Mouse (Mus musculus) heart, adult 2 months (tissue): ENCODE measurements at regions not wholly inside any gene's neighbourhood (a gene's known extent, or its start where the extent isn't known, plus 50 kb on each side); places are given as distances from the start of the nearest gene placed in this dataset.

ENCODE experiments used
- DNase-seq, 2 experiments: peaks; one replicate each; pipeline ENCODE4 v3.0.0; 2021
- H3K27ac ChIP-seq: fragments of 200-600 bp; 2 replicates; pipeline ENCODE4 v1.8.1; 2022
- H3K27me3 ChIP-seq: fragments of 200-500 bp; 2 replicates; pipeline ENCODE4 v1.6.1; 2012; ENCODE audit warnings: mild to moderate bottlenecking, low read length, inconsistent platforms, mixed read lengths; ENCODE audit not compliant: control insufficient read depth, insufficient read depth
- H3K36me3 ChIP-seq: fragments of 200-500 bp; 2 replicates; pipeline ENCODE4 v1.6.1; 2012; ENCODE audit warnings: low read length, inconsistent platforms; ENCODE audit not compliant: control insufficient read depth, insufficient read depth
- H3K4me1 ChIP-seq: fragments of 200-500 bp; 2 replicates; pipeline ENCODE4 v1.6.1; 2011; ENCODE audit warnings: low read length; ENCODE audit not compliant: control insufficient read depth, insufficient read depth
- H3K4me3 ChIP-seq: fragments of 200-600 bp; 2 replicates; pipeline ENCODE4 v1.8.1; 2022
- H3K79me2 ChIP-seq: fragments of 200-500 bp; replicated peaks from 2 replicates; pipeline ENCODE4 v1.6.1; 2012; ENCODE audit warnings: mild to moderate bottlenecking, inconsistent platforms, low read length, moderate library complexity, mixed read lengths; ENCODE audit not compliant: control insufficient read depth, insufficient read depth
- H3K9ac ChIP-seq: fragments of 200-500 bp; 2 replicates; pipeline ENCODE4 v1.6.1; 2012; ENCODE audit warnings: low read depth, mild to moderate bottlenecking, control low read depth, inconsistent platforms, low read length, mixed read lengths
- CTCF ChIP-seq: fragments of 200-600 bp; IDR thresholded peaks from 2 replicates; pipeline ENCODE4 v1.8.1; 2022; ENCODE audit warnings: antibody characterized with exemption, mild to moderate bottlenecking, moderate library complexity
- EP300 ChIP-seq: fragments of 200-500 bp; IDR thresholded peaks from 2 replicates; pipeline ENCODE4 v1.6.1; 2011; ENCODE audit warnings: low read depth, low read length, control low read depth; ENCODE audit not compliant: insufficient read depth
- POLR2A ChIP-seq: fragments of 200-500 bp; IDR thresholded peaks from 2 replicates; pipeline ENCODE4 v1.6.1; 2011; ENCODE audit warnings: mild to moderate bottlenecking, low read depth, low read length, control low read depth; ENCODE audit not compliant: insufficient read depth
- WGBS: fragments of 180-500 bp; shearing (Covaris S2); methylation state at CpG from one replicate; pipeline ENCODE4 v1.1.7; 2018; 5-methylcytosine and 5-hydroxymethylcytosine counted together
- intact Hi-C: fragments of 180-260 bp; cut with DNase I; formaldehyde crosslinking; loops from one replicate; pipeline ENCODE4 v1.15.1; 2025

- TF ChIP-seq CTCF (no peak), EP300 (no peak), POLR2A (no peak)
- H3K9ac ChIP-seq, result no peak overlapping the region
- no peak overlapping the region for H3K27ac ChIP-seq
- H3K4me1 ChIP-seq, result no peaks in the 10 kb centered on the region
- DNase-seq, result no peak
- no peaks in the 10 kb centered on the region for H3K79me2 ChIP-seq
- H3K36me3 ChIP-seq, result no peaks in the 10 kb centered on the region
- intact Hi-C loops, result no loop called here
- 67% methylated on average over 4 of the region's 4 CpGs for WGBS
- H3K4me3 ChIP-seq, result no peak overlapping the region
- no peaks in the 10 kb centered on the region for H3K27me3 ChIP-seq
Measured at GRCm38 (mm10) chr7:121571292-121571691, 135.8 kb downstream of the Usp31 start.

GRCm38 (mm10) chr7:121569248-121569647 lies 137.8 kb downstream of the Usp31 start:
- TF ChIP-seq EP300 (no peak), CTCF (no peak), POLR2A (no peak)
- intact Hi-C loops, result no loop called here
- Histone ChIP-seq H3K36me3 (no peaks in the 10 kb centered on the region), H3K79me2 (no peaks in the 10 kb centered on the region), H3K9ac (no peak overlapping the region), H3K27me3 (no peaks in the 10 kb centered on the region), H3K4me3 (no peak overlapping the region), H3K4me1 (no peaks in the 10 kb centered on the region), H3K27ac (no peak overlapping the region)
- DNase-seq, result no peak
- 76% methylated on average over 7 of the region's 7 CpGs for WGBS

DNA sequence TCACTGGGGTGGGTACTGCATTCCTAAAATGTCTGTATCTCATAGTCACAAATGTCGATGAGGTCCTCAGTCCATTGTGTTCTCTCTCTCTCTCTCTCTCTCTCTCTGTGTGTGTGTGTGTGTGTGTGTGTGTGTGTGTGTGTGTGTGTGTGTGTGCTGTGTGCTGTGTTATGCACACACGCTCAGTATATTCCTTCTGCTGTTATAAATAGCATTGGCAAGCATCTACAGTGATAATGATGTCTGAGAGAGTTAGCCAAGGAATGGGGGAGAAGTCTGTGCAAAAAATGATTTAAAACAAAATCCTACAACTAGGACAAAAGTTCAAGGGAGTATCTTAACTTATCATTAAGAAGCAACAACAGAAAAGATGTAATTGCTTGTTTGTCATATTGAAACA lies 139.0 kb downstream of the Usp31 start:
- 41% methylated on average over 2 of the region's 2 CpGs for WGBS
- DNase-seq, result no peak
- H3K4me3 ChIP-seq, result no peak overlapping the region

GRCm38 (mm10) chr7:121563526-121563925 lies 143.5 kb downstream of the Usp31 start:
- DNase-seq, result no peak
- Histone ChIP-seq H3K4me1 (no peaks in the 10 kb centered on the region), H3K27me3 (no peaks in the 10 kb centered on the region), H3K79me2 (no peaks in the 10 kb centered on the region), H3K9ac (no peak overlapping the region), H3K4me3 (no peak overlapping the region), H3K27ac (no peak overlapping the region), H3K36me3 (no peaks in the 10 kb centered on the region)
- WGBS, result 24% methylated on average over 5 of the region's 5 CpGs
- no peak for TF ChIP-seq POLR2A
- TF ChIP-seq CTCF, result peak; percentile 70
- intact Hi-C loops, result loop anchor here (5.0 kb wide), 1 partner anchor 626 kb away; no protein-coding TSS in a partner anchor

More for the DNA sequence above, 139.0 kb downstream of the Usp31 start:
- TF ChIP-seq POLR2A (no peak), CTCF (no peak), EP300 (no peak)
- Histone ChIP-seq H3K79me2 (no peaks in the 10 kb centered on the region), H3K27ac (no peak overlapping the region), H3K9ac (no peak overlapping the region), H3K4me1 (no peaks in the 10 kb centered on the region), H3K27me3 (no peaks in the 10 kb centered on the region), H3K36me3 (no peaks in the 10 kb centered on the region)
- intact Hi-C loops, result no loop called here

- Histone ChIP-seq H3K27me3 (no peaks in the 10 kb centered on the region), H3K4me3 (no peak overlapping the region), H3K4me1 (no peaks in the 10 kb centered on the region), H3K9ac (no peak overlapping the region), H3K36me3 (no peaks in the 10 kb centered on the region), H3K27ac (no peak overlapping the region), H3K79me2 (no peaks in the 10 kb centered on the region)
- DNase-seq, result no peak
- intact Hi-C loops, result loop anchor here (10.0 kb wide), 1 partner anchor 301 kb away; no protein-coding TSS in a partner anchor
- TF ChIP-seq CTCF (no peak), POLR2A (no peak), EP300 (no peak)
- WGBS, result 30% methylated on average over 4 of the region's 4 CpGs
Measured at GRCm38 (mm10) chr7:121555420-121555819, 151.6 kb downstream of the Usp31 start.
